ENCODE assay signal across 8 mouse cellular contexts in the genomic region with DNA sequence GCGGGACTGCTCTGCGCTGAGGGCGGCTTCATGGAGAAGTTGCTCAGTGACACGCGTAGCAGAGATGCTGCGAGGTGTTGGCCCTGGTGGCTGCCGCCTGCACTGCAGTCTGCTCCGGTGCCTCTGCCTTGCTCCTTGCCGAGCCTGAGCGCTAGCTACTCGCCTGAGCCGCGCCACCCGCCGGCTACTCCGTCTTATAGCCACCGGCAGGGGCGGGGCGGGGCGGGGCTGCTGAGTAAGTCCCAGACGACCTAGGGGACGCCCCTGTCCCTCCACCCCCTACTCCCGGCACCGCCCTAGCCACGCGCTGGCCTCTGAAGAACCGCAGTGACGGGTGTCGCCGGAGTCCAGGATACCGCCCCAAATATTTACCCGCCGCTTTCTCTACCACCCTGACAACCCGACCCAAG. TPM values are rescaled to one million over a fixed set of nuclear protein-coding genes. Genes with fewer than 3 reads are reported as not detected.
A peak's percentile ranks its signal among the peaks of the same experiment; 100 is the strongest.
DNase-seq lines count a peak whose midpoint lies in the region; ATAC-seq and TF ChIP-seq lines count a peak whose summit lies in the region.

A gene (minus strand): TSS at position 180 of the 410 bp plus-strand sequence.

- WGBS in hindbrain, embryonic 10.5 days: under 1% methylated on average over 34 of the region's 34 CpGs
- under 1% methylated on average over 31 of the region's 34 CpGs for WGBS in lung, embryonic 15.5 days
- 1% methylated on average over 34 of the region's 34 CpGs for WGBS in olfactory bulb, adult 2 months

- peak within 1 kb of the TSS; percentile 99 for H3K4me2 ChIP-seq in lung, embryonic 15.5 days

- peak; percentile 96 for ATAC-seq in lung, embryonic 15.5 days (ENCODE audit: borderline replicate concordance, extremely low read depth, low FRiP score, low TSS enrichment)

- peak within 1 kb of the TSS; percentile 62 for H3K4me3 ChIP-seq in hindbrain, embryonic 10.5 days
- peak within 1 kb of the TSS; percentile 67 for H3K4me3 ChIP-seq in lung, embryonic 15.5 days
- peak within 1 kb of the TSS; percentile 60 for H3K4me3 ChIP-seq in olfactory bulb, adult 2 months (ENCODE audit: insufficient read depth, low read depth, low read length)

- TF ChIP-seq CTCF in olfactory bulb, adult 2 months (IDR thresholded peaks at IDR 0.05; ENCODE audit: insufficient read depth, low read depth, low read length): peak; percentile 87

- no peaks in the 10 kb centered on the region for H3K9me3 ChIP-seq in hindbrain, embryonic 10.5 days
- H3K9me3 ChIP-seq in lung, embryonic 15.5 days: no peaks in the 10 kb centered on the region

- peak within 1 kb of the TSS; percentile 67 for H3K9ac ChIP-seq in lung, embryonic 15.5 days

- TF ChIP-seq POLR2A in olfactory bulb, adult 2 months (IDR thresholded peaks at IDR 0.05; ENCODE audit: insufficient read depth, low read depth, low read length): peak; percentile 53

- no peaks in the 10 kb centered on the region for H3K36me3 ChIP-seq in hindbrain, embryonic 10.5 days
- no peaks in the 10 kb centered on the region for H3K36me3 ChIP-seq in lung, embryonic 15.5 days

- peaks cover 82% of the 10 kb centered on the region for H3K27me3 ChIP-seq in hindbrain, embryonic 10.5 days (ENCODE audit: insufficient read depth, poor library complexity, severe bottlenecking)
- peaks cover 8% of the 10 kb centered on the region; the same call in 1 of the 2 replicates for H3K27me3 ChIP-seq in lung, embryonic 15.5 days

- DNase-seq in Muller cell, postnatal 12 days (ENCODE audit: inconsistent ontology term): peak; percentile 97
- DNase-seq in cerebellum, adult 9-11 months: peak; percentile 95
- DNase-seq in frontal cortex, adult 2 months (ENCODE audit: extremely low spot score in 1 of 2, low spot score in 1 of 2): peak; percentile 86 to 93
- peak; percentile 96 for DNase-seq in hindbrain, embryonic 10.5 days (ENCODE audit: low spot score)
- peak; percentile 81 for DNase-seq in layer of hippocampus, adult 9-10 months (ENCODE audit: low spot score)
- DNase-seq in thymus, adult 18-20 months: peak; percentile 97 to 98

- H3K4me1 ChIP-seq in hindbrain, embryonic 10.5 days (replicated peaks): peaks cover 44% of the 10 kb centered on the region
- H3K4me1 ChIP-seq in lung, embryonic 15.5 days: peaks cover 23% of the 10 kb centered on the region
- peaks cover 14% of the 10 kb centered on the region; the same call in 1 of the 2 replicates for H3K4me1 ChIP-seq in olfactory bulb, adult 2 months (ENCODE audit: control insufficient read depth, insufficient read depth, low read length)

- peak within 1 kb of the TSS; percentile 77 for H3K27ac ChIP-seq in hindbrain, embryonic 10.5 days
- H3K27ac ChIP-seq in lung, embryonic 15.5 days: no peak within 1 kb of the TSS; the same call in 1 of the 2 replicates
- peak within 1 kb of the TSS; percentile 12 for H3K27ac ChIP-seq in olfactory bulb, adult 2 months (ENCODE audit: insufficient read depth, low read depth, low read length)

RNA-seq across cellular contexts. Expression of the gene that starts here (rescaled TPM):
- polyA plus RNA-seq in frontal cortex, adult 2 months (2012; rRNA removed): 88.9 and 107 TPM in 2 replicates
- 26.2 and 52.1 TPM in 2 replicates for polyA plus RNA-seq in hindbrain, embryonic 10.5 days (2016; fragmentation: Nextera tagmentation; extraction: Ambion mirVana)
- 144 and 154 TPM in 2 replicates for polyA plus RNA-seq in lung, embryonic 15.5 days (2015; fragmentation: Nextera tagmentation; extraction: Ambion mirVana)
- not detected in 2 replicates for polyA plus RNA-seq in olfactory bulb, adult 2 months (2012; ENCODE audit: insufficient read depth, insufficient read length, low replicate concordance, missing spikeins)
